Mouse (Mus musculus) embryonic fibroblast, embryonic 13.5 days (primary cell): ENCODE measurements around the gene Cxcl14.

Experiments
- CTCF ChIP-seq: IDR thresholded peaks from 2 replicates; pipeline ENCODE4 v1.5.1; 2011; ENCODE audit warnings: mild to moderate bottlenecking, control low read depth, low read length, moderate library complexity, borderline replicate concordance; ENCODE audit not compliant: insufficient read depth
- POLR2A ChIP-seq: IDR thresholded peaks from 2 replicates; pipeline ENCODE4 v1.6.1; 2011; ENCODE audit warnings: low read depth, mild to moderate bottlenecking, control low read depth, low read length, moderate library complexity

DNA sequence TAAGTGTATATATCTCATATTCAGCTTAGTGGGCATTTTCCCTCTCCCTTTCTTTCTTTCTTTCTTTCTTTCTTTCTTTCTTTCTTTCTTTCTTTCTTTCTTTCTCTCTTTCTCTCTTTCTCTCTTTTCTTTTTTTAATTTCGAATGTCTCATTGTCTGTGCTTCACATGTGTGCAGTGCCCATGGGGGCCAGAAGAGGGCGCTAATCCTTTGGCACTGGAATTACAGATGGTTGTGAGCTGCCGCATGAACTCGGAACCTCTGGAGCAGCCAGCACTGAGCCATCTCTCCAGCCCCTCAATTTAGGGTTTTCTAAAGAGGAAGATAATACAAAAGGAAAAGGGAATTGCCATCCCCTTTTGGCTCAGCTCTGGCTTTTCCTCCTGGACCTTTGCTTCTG, 29.0 kb downstream of the Cxcl14 start:
- TF ChIP-seq CTCF (no peak), POLR2A (no peak)
